Mouse (Mus musculus): ENCODE measurements around the gene Zswim4.

Zswim4 gene

DNA sequence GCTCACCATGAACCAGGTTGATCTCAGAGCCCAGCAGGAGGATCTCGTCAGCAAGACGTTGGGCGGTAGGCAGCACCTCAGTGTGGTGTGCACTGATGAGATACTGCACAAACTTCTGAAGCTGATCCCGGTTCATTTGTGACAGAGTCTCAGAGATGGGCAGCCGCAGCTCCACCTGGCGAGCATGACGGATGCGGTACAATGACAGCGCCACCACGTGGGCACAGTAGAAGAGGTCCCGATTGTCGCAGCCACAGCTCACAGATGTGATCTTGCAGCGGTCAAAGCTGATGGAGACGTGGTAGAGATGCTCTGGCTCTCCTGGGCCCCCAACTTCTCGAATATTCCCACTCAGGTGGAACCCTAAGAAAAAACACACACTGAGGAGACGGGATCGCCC, 6.1 kb downstream of the Zswim4 start:
- DNase-seq (ENCODE audit: extremely low spot score, low read depth, low spot score): no peak

DNA sequence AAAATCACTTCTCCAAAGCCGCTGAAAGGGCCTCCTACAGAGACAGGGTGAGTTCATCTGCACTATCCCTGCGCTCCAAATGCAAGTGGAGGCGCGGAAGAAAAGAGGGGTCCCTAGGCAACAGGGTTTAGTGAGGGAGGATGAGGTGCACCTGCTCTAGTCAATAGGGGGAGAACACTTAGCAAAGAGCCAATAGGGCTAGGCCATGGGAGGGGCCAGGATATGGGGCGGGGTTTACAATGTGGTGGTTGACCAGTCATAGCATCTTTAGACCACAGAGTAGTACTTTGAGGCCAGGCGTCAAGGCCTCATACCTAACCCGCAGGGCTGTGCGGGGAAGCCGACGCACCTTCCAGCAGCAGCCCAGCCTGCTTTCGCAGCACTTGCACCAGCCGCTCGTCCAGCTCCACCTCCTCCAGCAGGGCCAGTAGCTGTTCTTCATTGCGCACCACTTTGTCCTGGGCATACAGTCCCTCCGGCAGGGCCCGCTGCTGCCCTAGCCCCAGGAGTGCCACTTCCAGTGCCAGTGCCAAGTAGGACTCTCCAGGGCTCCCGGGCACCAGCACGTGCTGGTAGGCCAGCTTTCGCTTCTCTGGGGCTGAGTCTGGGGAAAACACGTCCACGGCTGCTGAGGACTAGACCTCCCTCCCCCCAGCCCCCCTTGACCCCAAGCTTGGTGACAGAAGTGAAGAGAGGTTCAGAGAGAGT, 13.4 kb downstream of the Zswim4 start:
- DNase-seq (ENCODE audit: extremely low spot score, low read depth, low spot score): no peak

DNA sequence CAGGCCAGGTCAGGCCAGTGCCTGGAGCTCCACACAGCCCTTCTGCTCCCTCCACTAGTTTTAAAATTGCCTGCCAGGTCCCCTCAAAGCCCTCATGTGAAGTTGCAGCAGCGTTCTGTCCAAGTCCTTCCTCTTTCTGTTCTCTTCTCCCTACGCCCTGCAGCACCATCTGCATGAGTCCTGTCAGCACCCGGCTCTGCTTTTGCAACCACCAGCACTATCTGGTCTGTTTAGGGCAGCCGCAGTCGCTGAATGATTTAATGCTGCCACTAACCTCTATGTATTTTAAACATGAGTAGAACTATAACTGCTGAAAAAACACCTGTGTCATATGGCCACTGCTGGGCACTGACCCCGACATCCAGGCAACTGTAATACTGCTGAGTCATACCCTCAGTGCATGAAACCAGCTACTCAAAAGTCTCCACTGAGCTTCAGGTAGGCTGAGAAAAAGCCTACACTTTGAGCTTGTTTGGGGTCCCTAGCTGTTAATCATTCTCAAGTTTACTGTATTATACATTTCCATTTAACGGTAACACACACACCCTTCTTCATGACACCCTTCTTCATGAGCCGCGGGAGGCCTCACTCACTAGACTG, 14.2 kb downstream of the Zswim4 start:
- no peak for DNase-seq (ENCODE audit: extremely low spot score, low read depth, low spot score)

DNA sequence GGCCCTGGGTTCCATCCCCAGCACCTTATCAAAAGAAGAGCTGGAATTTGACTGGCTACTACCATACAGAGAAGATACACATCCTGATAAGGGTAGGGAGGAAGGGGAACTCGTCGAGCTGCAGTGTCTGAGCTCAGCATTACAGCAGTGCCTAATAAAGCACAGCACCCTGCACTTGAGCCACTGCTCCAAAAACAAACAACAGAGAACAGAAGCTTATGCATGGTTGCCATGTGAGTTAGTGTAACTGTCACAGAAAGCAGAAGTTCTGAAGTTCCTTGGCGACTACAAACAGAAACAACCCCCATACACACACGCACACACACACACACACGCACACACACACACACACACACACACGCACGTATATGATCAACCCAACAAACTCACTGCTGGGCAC, 16.8 kb downstream of the Zswim4 start:
- no peak for DNase-seq (ENCODE audit: extremely low spot score, low read depth, low spot score)

DNA sequence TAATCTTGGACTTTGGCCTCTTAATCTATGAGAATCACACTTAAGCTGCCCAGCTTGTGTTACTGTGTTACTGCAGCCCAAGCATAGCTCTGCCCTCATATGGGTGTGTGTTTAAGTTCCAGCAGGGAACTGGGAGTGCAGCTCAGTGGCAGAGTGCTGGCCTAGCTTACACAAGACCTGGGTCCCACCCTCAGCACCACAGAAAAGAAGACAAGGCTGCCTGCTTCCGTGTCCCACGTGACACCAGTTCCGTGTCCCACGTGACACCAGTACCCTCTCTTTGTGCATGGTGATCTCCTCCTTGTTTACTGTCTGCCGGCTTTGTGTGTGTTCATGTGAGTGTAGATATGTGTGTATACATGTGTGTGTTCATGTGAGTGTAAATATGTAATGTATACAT, 18.7 kb downstream of the Zswim4 start:
- DNase-seq (ENCODE audit: extremely low spot score, low read depth, low spot score): no peak

DNA sequence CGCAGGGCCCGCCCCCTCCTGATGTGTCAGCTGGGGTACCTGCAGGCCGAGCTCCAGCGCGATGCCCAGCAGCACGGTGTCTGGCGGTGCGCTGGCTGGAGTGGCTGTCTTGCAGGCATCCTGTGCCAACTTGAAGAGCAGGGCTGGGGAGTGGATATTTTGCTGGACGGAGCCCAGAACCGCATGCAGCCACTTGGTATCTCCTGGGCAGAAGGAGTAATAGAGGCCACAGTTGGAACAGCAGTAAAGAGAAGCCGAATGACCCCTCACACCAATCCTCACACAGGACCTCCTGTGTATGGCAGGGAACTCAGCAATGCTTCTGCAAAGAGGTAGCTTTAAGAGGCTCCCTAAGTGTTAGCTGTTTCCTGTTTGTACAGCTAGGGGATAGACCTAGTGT, 19.6 kb downstream of the Zswim4 start:
- no peak for DNase-seq (ENCODE audit: extremely low spot score, low read depth, low spot score)

DNA sequence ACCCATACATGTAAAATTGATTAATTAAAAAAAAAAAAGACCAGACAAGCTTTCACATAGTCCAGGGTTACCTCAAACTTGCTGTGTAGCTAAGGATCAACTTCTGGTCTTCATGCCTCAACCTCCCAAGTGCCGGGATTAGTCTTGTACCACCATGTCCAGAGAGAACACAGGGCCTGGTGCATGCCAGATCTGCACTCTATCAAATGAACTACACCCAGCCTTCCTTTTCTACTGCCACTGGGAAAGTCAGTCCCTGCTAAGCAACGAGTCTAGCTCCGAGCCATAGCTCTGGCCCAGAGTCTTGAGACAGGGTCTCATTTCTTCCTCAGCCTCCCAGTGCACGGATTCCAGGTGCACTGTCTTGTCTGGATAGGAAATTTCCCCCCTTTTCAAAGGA, 23.6 kb downstream of the Zswim4 start:
- no peak for DNase-seq (ENCODE audit: extremely low spot score, low read depth, low spot score)

DNA sequence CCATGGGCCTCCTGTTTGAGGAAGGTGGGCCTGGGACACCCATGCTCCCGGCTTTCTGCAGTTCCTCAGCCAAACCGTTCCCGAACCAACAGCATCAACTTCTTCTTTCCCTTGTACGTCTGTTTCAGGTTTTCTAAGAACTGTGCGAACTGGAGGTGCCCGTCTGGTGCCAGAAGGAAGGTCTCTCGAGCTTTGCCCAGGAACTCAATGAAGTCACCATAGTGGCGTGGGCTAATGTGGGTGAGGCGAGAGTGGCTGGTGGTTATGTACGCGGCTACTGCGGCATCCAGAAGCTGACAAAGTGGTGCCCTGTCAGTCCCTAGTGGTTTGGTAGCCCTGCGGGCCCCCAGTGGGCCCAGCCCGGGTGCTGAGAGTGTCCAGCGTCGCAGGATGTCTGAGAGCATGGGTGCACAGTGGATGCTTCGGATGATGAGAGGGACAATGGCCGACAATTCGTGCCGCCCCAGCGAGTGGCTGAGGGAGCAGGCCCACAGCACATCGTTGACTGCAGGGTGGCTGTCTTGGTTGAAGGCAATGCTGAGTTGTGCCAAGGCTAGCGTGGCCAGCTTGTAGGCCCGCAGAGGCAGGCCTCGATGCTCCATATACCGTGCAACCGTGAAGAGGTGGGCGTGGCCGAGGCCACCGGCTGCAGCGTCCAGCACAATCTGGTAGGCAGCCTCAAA, 24.8 kb downstream of the Zswim4 start:
- DNase-seq (ENCODE audit: extremely low spot score, low read depth, low spot score): no peak

DNA sequence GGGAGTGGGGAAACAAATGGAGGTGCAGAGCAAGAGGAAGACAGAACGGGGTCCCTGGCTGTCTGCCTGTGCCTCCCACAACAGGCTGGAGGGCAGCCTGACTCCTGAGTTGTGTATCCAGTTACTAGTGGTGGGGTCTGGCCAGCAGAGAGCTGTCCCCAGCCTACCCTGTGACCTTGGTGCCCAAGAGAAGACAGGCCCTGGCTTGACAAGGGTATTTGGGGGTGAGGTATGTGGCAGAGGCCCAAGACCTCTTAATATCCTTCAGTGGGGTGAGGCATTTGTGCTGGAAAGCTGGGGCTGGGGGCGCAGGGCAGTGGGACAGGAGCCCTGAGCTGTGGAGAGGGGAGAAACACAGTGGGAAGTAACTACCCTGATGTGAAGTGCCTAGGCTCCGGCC, 25.7 kb downstream of the Zswim4 start:
- no peak for DNase-seq (ENCODE audit: extremely low spot score, low read depth, low spot score)

DNA sequence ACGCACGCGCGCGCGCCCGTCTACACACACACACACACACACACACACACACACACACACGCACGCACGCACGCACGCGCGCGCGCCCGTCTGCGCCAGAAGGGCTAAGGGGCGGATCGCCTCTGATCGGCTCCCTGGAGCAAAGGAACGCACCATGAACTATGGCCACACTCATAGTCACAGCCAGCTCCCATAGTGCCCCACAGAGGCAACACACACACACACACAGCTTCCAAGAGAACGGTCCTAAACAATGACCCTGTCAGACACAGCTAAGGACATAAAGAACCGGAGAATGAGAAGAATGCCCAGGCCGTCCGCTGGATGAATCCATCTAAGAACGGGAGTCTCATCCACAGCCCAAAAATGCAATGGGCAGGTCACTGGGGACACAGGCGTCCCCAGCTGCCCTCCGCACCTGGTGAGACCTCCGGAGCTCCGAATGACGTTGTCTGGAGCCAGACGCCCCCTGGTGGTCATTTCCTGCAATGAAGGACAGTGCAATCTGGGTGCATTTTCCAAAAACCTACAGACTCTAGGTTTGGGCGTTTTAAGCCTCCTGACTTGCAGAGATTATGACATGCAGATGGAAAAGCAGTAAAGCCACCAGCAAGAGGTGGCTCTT, 26.6 kb downstream of the Zswim4 start:
- DNase-seq (ENCODE audit: extremely low spot score, low read depth, low spot score): no peak

DNA sequence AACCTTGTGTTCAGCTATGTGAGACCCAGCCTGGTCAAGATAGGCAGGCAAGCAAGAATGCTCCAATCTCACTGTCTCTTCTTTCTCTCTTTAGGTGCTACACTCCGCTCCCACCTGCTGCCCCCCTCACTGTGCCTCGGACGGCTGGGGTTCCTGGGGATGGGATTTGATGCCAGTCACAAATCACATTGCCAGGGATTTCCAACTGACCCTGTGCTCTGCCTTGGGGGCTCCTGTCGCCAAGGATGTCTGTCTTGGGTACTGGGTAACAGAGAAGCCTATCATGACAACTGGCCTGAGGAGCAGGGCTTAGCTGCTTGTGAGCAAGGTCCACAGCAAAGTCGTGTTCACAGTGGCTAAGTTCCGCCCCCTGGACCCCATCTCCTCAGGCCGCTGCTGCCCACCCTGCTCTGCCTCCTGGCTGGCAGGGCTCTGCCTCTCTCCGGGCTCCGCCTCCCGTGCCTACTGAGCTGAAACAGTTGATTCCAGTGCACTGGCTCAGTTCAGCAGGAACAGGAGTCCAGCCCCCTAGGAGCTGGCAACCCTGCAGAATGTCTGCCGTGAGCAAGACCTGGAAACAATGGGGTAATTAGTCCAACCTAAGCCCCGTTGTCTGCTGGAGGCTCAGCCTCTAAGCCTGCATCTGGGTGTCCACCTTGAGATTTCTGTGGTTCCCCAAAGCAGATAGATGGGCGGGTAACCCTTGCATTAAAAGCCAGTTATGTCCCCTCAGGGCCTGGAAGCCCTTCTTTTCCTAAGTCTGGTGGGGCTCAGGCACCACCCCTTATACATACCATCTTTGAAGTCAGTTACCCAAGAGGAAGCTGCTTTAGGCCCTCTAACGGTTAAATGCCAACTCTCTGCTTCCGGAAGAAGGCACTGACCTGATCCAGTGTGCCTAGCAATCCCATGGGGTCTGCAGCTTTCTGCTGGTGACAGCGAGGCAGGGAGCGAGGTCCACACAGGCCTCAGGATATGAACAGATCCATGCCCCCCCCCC, 28.2 kb downstream of the Zswim4 start:
- no peak for DNase-seq (ENCODE audit: extremely low spot score, low read depth, low spot score)

DNA sequence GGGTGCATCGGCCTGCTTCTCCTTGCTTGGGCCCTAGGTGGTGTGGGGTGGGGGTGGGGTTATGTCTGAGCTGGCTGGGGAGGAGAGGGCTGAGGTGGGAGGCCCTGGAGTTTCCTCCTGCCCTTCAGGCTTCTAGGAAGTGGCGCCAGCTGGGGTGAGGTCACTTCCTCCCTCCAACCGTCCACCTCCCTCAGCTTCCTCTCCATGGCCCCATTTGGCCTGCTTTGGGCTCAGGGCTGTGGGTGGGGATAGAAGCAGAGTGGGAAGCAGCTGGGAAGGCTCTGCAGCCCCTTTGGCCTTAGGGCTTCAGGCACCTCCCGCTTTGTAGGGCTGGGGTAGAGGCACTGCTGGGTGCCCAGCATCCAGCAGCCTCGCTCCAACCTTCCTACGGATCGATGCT, 29.0 kb downstream of the Zswim4 start:
- no peak for DNase-seq (ENCODE audit: extremely low spot score, low read depth, low spot score)

DNA sequence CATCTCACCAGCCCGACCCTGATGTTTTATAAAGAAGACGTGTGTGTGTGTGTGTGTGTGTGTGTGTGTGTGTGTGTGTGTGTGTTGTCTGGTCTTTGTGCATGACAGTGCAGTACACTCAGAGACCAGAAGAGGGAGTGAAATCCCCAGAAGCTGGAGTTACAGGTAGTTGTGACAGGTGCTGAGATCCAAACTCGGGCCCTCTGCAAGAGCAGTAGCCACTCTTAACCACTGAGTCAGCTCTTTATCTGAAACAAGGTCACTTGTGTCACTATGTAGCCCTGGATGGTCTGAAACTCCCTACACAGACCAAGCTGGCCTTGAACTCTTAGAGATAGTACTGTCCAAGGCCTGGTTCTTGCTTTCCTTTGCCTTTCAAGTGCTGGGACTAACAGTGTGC, 30.2 kb downstream of the Zswim4 start:
- no peak for DNase-seq (ENCODE audit: extremely low spot score, low read depth, low spot score)

DNA sequence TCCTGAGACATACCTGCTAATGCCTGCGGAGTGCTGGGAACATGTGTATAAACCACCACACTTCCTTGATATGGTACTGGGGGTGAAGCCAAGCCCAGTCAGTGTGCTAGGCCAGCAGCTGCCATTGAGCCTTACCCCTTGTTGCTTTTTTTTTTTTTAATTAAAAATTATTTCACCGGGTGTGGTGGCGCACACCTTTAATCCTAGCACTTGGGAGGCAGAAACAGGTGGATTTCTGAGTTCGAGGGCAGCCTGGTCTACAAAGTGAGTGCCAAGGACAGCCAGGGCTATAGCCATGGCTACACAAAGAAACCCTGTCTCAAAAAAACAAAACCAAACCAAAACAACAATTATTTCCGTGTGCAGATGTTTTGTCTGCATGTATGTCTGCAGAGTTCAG, 31.8 kb downstream of the Zswim4 start:
- no peak for DNase-seq (ENCODE audit: extremely low spot score, low read depth, low spot score)

DNA sequence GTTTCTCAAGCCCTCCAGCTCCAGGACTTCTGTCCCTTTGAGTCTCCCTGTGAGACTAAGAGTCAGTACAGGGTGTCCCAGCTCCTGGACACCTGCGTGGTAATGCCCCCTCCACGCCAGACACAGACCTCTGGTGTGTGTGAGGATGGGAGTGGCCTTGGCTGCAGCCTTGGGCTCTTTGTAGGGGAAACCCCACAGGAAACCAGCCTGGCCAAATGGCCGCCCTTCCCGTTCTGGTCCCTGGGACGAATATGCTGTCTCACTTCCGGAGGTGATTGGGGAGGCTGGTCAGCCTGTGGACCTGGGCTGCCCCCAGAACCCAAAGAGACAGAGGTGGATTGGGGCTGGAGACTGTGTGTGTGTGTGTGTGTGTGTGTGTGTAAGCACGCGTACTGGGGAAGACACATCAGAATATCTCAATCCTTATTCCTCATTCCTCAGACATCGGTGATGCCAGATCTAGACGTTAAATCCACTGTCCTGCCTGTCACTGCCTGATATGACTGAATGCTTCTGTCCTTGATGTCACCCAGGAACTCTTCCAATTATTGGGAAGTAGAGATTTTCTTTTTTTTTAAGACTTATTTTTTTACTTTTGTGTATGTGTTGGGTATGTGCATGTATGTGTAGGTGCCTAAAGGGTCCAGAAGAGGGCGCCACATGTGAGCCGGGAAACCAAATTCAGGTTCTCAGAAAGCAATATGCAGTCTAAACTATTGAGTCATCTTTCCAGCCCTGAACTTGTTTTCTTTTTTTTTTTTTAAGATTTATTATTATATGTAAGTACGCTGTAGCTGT, 32.7 kb downstream of the Zswim4 start:
- DNase-seq (ENCODE audit: extremely low spot score, low read depth, low spot score): no peak

DNA sequence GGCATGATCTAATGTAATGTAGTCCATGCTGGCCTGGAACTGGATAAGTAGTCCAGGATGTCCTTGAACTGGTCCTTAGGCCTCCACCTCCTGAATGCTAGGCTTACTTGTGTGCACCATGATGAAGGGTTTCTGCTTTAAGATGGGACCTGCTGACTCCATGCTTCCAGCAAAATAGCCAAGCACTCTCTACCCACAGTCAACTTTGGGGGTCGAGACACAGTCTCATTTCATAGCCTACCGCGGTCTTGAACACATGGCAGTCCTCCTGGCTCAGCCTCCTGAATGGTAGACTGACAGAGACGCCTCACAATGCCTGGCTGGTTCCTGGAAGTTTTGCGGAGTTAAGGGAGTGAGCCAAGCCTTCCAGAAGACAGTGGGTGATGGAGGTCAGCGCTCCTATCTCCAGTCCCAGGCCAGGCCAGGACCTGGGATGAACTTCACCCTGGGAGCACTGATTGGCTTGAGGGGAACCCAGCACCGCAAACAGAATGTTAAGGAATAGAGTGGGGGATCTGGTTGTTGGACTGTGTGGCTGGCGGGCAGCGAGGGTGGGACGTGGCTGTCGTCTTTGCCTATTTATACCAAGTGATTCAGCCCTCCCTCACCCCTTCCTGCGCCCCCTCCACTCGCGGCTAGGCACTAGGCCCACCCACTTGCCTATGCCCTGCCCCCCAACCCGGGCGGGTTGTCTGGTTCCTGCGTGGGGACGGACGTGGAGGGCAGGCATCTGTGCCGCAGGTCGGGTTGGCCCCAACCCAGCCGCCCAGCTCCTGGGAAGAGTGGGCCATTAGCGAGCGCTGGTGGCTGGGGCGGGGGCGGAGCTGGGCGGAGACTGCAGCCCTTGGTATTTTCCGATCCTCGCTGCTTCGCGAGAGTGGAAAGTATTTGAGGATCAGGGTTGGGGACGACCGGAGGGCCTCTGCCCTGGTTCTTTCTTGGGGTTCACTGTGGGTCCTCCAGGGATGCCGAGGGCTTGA, 33.6 kb downstream of the Zswim4 start:
- no peak for DNase-seq (ENCODE audit: extremely low spot score, low read depth, low spot score)

DNA sequence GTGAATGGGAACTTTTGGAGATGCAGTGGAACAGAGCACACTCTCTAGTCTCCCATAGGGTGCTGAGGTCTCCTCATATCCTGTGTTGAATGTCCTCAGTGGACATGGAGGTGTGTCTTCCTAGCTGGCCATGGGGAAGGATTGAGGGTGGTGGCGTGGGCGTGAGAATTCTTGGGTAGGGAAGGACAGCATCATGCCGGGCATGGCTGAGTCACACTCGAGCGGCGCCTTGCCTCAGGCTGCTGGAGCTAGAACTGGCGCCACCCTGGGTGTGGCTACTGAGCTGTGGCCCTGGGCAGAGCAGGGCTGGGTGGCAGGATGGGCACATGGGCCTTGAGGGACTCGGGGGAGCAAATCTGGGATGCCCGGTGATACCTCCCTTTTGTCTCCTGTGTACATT, 34.4 kb downstream of the Zswim4 start:
- DNase-seq (ENCODE audit: extremely low spot score, low read depth, low spot score): no peak

DNA sequence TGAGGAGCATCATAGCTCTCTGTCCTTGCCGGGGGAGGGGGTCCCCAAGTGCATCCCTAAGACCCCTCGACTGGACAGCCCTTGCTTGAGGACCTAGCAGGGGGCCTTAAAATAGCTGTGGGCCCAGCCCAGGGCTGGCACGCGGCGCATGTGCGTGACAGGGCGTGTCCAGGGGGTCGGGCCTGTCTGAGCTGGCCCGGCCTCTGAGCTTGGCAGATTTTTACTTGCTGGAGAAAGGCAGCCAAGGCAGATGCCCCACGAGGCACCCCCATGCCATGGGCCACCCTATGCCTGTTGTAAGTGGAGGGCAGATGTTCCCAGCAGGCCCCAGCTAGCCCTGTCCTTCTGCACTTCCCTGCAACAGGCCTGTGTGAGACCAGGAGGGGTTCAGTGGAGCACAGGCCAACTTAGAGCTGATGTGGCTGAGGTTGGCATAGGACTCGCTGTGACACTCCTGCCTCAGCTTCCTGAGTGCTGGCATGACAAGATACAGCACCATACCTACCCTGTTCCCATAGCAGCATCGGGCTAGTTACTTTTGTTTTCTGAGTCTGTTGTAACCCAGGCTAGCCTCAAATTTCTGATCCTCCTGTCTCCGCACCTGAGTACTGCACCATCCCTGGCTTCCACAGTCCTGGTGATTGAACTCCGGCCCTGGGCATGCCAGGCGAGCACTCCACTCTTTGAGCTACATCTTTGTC, 35.2 kb downstream of the Zswim4 start:
- no peak for DNase-seq (ENCODE audit: extremely low spot score, low read depth, low spot score)
